Comparison of ENCODE assay signal across 8 mouse cellular contexts in genomic region chr8:92133484-92134406, GRCm38 (mm10).
A peak's percentile ranks its signal among the peaks of the same experiment; 100 is the strongest.
DNase-seq lines count a peak whose midpoint lies in the region; ATAC-seq lines count a peak whose summit lies in the region.

No protein-coding gene starts in this region.

- no peaks in the 10 kb centered on the region for H3K9me3 ChIP-seq in hindbrain, embryonic 14.5 days (ENCODE audit: control insufficient read depth, low read length)
- H3K9me3 ChIP-seq in midbrain, embryonic 13.5 days: no peaks in the 10 kb centered on the region

- peak; percentile 82 for ATAC-seq in hindbrain, embryonic 14.5 days (ENCODE audit: low FRiP score)
- peak; percentile 92 for ATAC-seq in midbrain, embryonic 13.5 days
- ATAC-seq in megakaryocyte-erythroid progenitor cell, adult 5-6 weeks (replicated peaks; ENCODE audit: low FRiP score, low TSS enrichment, poor library complexity, severe bottlenecking): no peak
- ATAC-seq in CD4-positive, CD25-positive, alpha-beta regulatory T cell, adult 4 months: no peak

- H3K4me1 ChIP-seq in hindbrain, embryonic 14.5 days (replicated peaks; ENCODE audit: control insufficient read depth, insufficient read depth, low read length): peaks cover 13% of the 10 kb centered on the region; the same call in 1 of the 2 replicates
- H3K4me1 ChIP-seq in midbrain, embryonic 13.5 days (replicated peaks): peaks cover 50% of the 10 kb centered on the region

- no peaks in the 10 kb centered on the region for H3K36me3 ChIP-seq in hindbrain, embryonic 14.5 days (replicated peaks; ENCODE audit: control insufficient read depth, insufficient read depth)
- no peaks in the 10 kb centered on the region for H3K36me3 ChIP-seq in midbrain, embryonic 13.5 days

- peak overlapping the region; percentile 26 for H3K27ac ChIP-seq in hindbrain, embryonic 14.5 days
- peak overlapping the region; percentile 78 for H3K27ac ChIP-seq in midbrain, embryonic 13.5 days

- peaks cover 20% of the 10 kb centered on the region; the same call in 1 of the 2 replicates for H3K27me3 ChIP-seq in hindbrain, embryonic 14.5 days (ENCODE audit: control insufficient read depth, insufficient read depth, low read length)
- peaks cover 56% of the 10 kb centered on the region for H3K27me3 ChIP-seq in midbrain, embryonic 13.5 days

- WGBS in hindbrain, embryonic 14.5 days: 5% methylated on average over 24 of the region's 24 CpGs
- WGBS in midbrain, embryonic 13.5 days: 4% methylated on average over 24 of the region's 24 CpGs

- peak; percentile 96 for DNase-seq in R1 (ENCODE audit: low read depth, low spot score)
- DNase-seq in embryo, embryonic 10.5 days (ENCODE audit: low spot score): peak; percentile 91
- DNase-seq in hindbrain, embryonic 14.5 days (ENCODE audit: low spot score): peak; percentile 61
- DNase-seq in adrenal gland, postnatal 4 days (ENCODE audit: low spot score in 2 of 2): no peak
- DNase-seq in spleen, adult 18-20 months: no peak

- no peak overlapping the region; the same call in 1 of the 2 replicates for H3K9ac ChIP-seq in hindbrain, embryonic 14.5 days
- H3K9ac ChIP-seq in midbrain, embryonic 13.5 days (replicated peaks): 0 out of 2 replicates have a peak overlapping the region, but pooled peaks have one; percentile 10

- peak overlapping the region; percentile 10 for H3K4me2 ChIP-seq in hindbrain, embryonic 14.5 days (replicated peaks)
- peak overlapping the region; percentile 32 for H3K4me2 ChIP-seq in midbrain, embryonic 13.5 days (replicated peaks)

- no peak overlapping the region for H3K4me3 ChIP-seq in hindbrain, embryonic 14.5 days (replicated peaks; ENCODE audit: low read length)
- H3K4me3 ChIP-seq in midbrain, embryonic 13.5 days (replicated peaks): no peak overlapping the region

Comparison
In these comparisons a context has a peak if more than half of its experiments do, and no peak if none do; other contexts are left out.
1. DNase-seq: peak in R1 (single experiment), embryo, embryonic 10.5 days (single experiment) and hindbrain, embryonic 14.5 days (single experiment); none in adrenal gland, postnatal 4 days (0 of 2) and spleen, adult 18-20 months (0 of 2).
2. ATAC-seq: peak in hindbrain, embryonic 14.5 days (single experiment) and midbrain, embryonic 13.5 days (single experiment); none in megakaryocyte-erythroid progenitor cell, adult 5-6 weeks (single experiment) and CD4-positive, CD25-positive, alpha-beta regulatory T cell, adult 4 months (single experiment).